Mouse (Mus musculus) spleen, embryonic (tissue): ENCODE measurements around the gene Klc2.

ENCODE experiments used
- CTCF ChIA-PET: fragments of 350-600 bp; sonication (Branson Sonifier 250); formaldehyde crosslinking; loops from one replicate; lab custom pipeline; 2022; lab: Charles Lee

Gene Klc2

DNA sequence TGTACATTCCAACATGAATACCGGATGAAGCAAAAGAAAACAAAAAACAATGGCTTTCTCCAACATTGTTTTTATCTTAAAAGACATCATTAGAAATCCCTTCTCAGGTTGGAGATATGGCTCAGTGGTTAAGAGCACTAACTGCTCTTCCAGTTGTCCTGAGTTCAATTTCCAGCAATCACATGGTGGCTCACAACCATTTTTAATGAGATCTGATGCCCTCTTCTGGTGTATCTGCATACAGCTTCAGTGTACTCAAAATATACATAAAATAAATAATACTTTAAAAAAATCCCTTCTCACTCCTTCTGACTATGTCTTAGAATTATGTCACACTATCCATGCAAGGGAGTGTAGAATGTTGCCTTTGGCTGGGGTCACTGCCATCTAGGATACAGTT, 39.1 kb downstream of the Klc2 start:
- CTCF ChIA-PET, result interaction anchor here (0.7 to 0.9 kb wide), 2 partner anchors 59 to 62 kb away, joined by 4 to 6 read pairs; no protein-coding TSS in a partner anchor

DNA sequence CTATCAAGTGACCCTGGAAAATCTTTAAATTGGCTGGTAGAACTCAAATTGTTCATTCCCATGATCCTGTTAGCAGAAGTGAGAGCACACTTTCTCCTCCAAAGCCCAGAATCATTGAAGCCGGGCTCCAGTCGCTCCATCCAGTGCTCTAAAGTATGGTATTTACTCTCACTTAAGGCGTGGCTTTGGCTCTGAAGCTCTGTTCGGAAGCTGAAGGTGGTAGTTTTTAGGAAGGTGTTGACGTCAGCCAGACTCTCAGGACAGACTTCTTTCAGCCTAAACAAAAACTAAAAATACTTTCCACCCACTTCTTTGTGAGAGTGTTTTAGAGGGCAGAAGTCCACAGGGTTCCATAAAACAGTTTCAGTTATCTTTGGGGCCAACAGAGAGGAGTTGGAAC, 44.8 kb downstream of the Klc2 start:
- CTCF ChIA-PET, result interaction anchor here (0.5 to 0.6 kb wide), 2 partner anchors 44 to 183 kb away, joined by 3 read pairs; no protein-coding TSS in a partner anchor

GRCm38 (mm10) chr19:5073028-5073427, 45.3 kb downstream of the Klc2 start:
- CTCF ChIA-PET, result no interaction called here

- CTCF ChIA-PET, result interaction anchor here (0.6 kb wide), 1 partner anchor 68 kb away, joined by 3 read pairs; no protein-coding TSS in a partner anchor
Measured at GRCm38 (mm10) chr19:5072389-5073019, 45.9 kb downstream of the Klc2 start.

- CTCF ChIA-PET, result interaction anchor here (0.6 kb wide), 1 partner anchor 68 kb away, joined by 3 read pairs; no protein-coding TSS in a partner anchor
Measured at GRCm38 (mm10) chr19:5071545-5072369, 46.6 kb downstream of the Klc2 start.

DNA sequence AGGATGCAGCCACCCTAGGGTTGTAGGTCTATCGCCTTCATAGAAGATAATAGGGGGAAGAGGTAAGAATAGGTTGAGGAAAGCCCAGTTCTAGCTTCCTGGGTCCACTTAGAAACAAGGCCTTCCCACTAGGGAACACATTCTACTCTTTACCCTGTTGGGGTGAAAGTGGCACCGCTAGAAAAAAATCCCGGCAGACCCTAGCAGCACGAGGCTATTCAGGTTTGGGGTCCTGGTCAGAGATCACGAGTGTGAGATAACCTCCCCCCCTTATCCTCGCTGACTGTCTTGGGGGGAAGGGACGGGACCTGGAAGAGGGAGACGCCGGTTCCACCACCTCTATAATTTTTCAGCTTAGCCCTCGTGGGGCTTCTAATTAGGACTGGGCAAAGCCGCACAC, 47.3 kb downstream of the Klc2 start:
- CTCF ChIA-PET, result interaction anchor here (1.3 kb wide), 1 partner anchor 15 kb away, joined by 3 read pairs; no protein-coding TSS in a partner anchor

DNA sequence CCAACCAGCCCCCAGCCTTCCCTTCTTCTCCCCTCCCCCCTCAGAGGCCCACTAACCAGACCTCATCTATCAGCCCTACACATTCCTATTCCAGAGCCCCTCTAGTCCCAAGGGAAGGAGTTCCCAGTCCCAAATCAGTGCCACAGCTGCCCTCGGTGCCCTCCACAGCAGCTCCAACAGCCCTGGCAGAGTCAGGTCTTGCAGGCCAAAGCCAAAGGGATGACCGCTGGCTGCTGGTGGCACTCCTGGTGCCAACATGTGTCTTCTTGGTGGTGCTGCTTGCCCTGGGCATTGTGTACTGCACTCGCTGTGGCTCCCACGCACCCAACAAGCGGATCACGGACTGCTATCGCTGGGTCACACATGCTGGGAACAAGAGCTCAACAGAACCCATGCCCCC, 48.4 kb downstream of the Klc2 start:
- CTCF ChIA-PET, result interaction anchor here (1.3 kb wide), 1 partner anchor 14 kb away, joined by 3 read pairs; no protein-coding TSS in a partner anchor

GRCm38 (mm10) chr19:5069486-5069885, 48.9 kb downstream of the Klc2 start:
- CTCF ChIA-PET, result interaction anchor here (1.3 kb wide), 1 partner anchor 14 kb away, joined by 3 read pairs; no protein-coding TSS in a partner anchor

- CTCF ChIA-PET, result no interaction called here
Measured at GRCm38 (mm10) chr19:5068570-5069234, 49.7 kb downstream of the Klc2 start.

GRCm38 (mm10) chr19:5067867-5068569, 50.3 kb downstream of the Klc2 start, which contains the start of gene Cd248:
Cd248 (plus strand) TSS chr19:5068078.
- CTCF ChIA-PET, result interaction anchor here (0.5 to 0.7 kb wide), 2 partner anchors 18 to 1060 kb away, joined by 3 read pairs; partner anchors contain the start of genes Rin1 and Snx15

GRCm38 (mm10) chr19:5067040-5067799, 51.1 kb downstream of the Klc2 start:
- CTCF ChIA-PET, result interaction anchor here (0.7 kb wide), 1 partner anchor 1061 kb away, joined by 3 read pairs; the partner anchor contains the start of gene Snx15

GRCm38 (mm10) chr19:5065104-5065503, 53.3 kb downstream of the Klc2 start:
- CTCF ChIA-PET, result interaction anchor here (0.6 kb wide), 1 partner anchor 25 kb away, joined by 16 read pairs; no protein-coding TSS in a partner anchor

DNA sequence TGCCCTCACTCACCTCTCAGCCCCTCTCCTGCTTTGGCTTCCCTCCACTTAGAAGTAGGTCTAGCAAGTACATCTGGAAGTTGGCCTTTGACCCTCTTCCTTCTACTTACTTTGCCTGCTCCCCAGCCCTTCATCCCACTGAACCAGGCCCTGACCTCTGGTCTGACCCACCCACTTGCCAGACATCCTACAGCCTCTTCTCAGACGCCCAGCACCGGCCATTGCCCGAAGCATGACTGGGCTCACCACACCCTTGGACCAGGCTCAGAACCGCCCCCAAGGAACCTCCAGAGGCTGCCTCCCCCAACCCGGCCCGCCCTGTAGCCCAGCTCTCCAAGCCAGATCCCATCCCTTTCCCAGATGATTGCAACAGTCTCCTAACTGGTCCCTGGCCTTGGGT, 55.9 kb downstream of the Klc2 start:
- CTCF ChIA-PET, result interaction anchor here (0.7 kb wide), 1 partner anchor 364 kb away, joined by 4 read pairs; no protein-coding TSS in a partner anchor

DNA sequence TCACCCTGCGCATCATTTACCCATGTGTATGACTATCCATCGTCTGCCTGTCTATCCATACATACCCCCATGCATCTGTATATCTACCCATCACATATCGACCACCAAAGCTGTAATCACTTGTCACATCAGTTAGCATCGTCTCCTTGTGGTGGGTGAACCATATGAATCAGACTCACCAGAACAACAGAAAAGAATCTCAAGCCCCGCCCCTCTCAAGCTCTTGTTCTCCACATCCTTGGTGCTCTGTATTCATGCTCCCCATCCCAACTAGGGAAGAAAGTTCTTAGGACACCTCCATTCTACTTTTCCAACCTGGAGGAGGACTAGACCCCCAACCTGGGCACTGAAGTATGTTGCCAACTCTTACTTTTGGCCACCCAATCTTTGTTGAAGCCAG, 56.3 kb downstream of the Klc2 start:
- CTCF ChIA-PET, result no interaction called here

DNA sequence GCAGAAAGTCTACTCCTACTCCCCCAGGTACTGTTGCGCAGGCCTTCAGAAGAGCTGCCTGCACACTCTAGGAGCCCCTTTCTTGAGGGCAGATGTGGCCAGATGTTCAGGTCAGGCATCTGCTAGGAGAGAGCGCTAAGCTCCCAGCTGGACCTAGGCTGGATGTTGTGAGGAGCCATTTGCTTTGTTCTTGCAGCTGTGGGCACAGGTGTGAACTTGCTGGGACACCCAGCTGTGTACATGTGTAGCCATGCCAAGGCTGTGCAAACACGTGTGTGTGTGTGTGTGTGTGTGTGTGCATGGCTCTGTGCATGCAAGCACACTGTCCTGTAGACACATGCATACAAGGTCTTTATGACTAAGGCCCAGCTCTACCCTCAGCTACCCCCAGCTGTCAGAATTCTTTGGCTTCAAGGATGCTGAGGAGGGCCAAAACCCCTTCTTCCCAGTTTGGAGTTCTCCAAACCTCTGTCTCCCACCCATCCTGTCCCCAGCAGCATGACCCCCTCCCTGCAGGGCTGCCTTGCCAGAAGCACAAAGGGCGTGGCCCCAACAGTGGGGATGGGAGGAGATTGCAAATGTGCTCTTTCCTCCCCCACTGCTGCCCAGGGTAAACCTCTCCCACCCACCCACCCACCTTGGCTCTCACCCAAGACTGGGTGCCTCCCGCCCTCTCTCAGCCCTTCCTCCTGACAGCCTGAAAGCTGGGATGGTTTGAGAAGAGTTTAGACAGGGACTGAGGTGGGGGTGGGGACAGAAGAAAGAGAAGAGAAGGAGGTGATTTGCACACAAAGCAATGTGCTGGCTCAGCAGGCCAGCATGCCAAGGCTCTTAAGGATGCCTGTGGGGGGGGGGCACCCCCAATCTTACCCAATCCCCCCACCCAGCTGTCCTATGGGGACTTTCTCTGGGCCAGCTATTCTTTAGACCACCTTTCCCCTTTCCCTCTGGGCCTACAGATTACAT, 57.7 kb downstream of the Klc2 start:
- CTCF ChIA-PET, result no interaction called here

DNA sequence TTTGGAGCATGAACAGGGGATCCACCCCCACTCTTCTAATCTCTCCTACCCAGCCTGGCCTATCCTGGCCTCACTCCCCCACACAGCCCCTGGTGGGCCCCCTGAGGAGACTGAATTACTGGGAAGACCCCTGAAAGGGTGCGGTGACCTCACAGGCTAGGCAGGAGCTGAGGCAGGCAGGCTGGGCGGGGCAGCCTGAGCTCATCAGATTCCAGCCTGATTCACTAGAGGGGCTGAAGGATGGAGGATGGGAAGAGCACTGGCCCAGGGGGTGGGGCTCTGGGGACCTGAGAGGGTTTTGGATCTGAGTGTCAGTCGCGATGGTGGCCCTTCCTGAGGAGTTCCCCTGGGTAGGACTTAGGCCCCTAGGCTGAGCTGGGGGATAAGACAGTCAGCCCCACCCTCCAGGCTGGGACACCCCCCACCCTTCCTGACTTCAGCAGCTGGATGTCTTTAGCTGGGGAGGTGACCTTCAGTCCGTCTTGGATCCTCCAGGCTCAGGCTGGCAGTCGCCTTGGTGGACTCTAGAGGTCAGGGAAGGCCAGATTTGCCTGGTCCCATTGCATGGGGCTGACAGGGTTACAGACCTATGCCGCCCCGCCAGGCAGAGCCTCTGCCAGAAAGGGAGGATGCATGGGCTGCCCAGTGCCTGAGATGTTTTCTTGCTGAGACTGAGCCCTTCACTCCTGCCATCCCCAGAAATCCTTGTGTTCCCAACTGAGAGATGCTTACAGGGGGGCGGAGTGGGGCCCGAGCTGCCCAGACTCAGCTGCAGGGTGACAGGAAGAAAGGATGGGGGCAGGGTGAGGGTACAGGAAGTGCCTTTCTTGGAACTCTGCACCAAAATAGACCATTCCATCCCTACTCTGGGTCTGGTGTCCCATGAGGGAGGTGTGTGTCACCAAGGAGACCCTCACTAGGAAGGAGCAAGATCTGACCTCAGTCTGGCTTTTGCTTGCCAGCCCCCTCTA, 59.3 kb downstream of the Klc2 start:
- CTCF ChIA-PET, result no interaction called here

GRCm38 (mm10) chr19:5057876-5058775, 60.2 kb downstream of the Klc2 start:
- CTCF ChIA-PET, result no interaction called here
